Mouse (Mus musculus) mature B cell (primary cell): ENCODE measurements around the gene Apba2.

Experiments
- in situ Hi-C: fragments of 300-500 bp; cut with MboI; formaldehyde crosslinking; loops from 2 replicates; pipeline ENCODE4 v1.14.3; 2019

Gene Apba2

GRCm38 (mm10) chr7:64725967-64726695 is 224.6 kb downstream of the Apba2 start:
- in situ Hi-C loops, result loop anchor here (25.0 kb wide), 1 partner anchor 564 kb away; the partner anchor contains the start of gene Trpm1

- in situ Hi-C loops, result loop anchor here (25.0 kb wide), 1 partner anchor 566 kb away; the partner anchor contains the start of gene Trpm1
These were observed 226.7 kb downstream of the Apba2 start for GRCm38 (mm10) chr7:64728181-64728591.

GRCm38 (mm10) chr7:64728816-64729215 is 227.3 kb downstream of the Apba2 start:
- in situ Hi-C loops, result loop anchor here (25.0 kb wide), 1 partner anchor 567 kb away; the partner anchor contains the start of gene Trpm1

GRCm38 (mm10) chr7:64729785-64730184 is 228.3 kb downstream of the Apba2 start:
- in situ Hi-C loops, result loop anchor here (25.0 kb wide), 1 partner anchor 567 kb away; the partner anchor contains the start of gene Trpm1

GRCm38 (mm10) chr7:64739131-64739530 is 237.6 kb downstream of the Apba2 start:
- in situ Hi-C loops, result loop anchor here (25.0 kb wide), 1 partner anchor 577 kb away; the partner anchor contains the start of gene Trpm1

GRCm38 (mm10) chr7:64741333-64742307 is 240.1 kb downstream of the Apba2 start:
- in situ Hi-C loops, result loop anchor here (25.0 kb wide), 1 partner anchor 579 kb away; the partner anchor contains the start of gene Trpm1

GRCm38 (mm10) chr7:64743610-64744009 is 242.1 kb downstream of the Apba2 start:
- in situ Hi-C loops, result loop anchor here (25.0 kb wide), 1 partner anchor 581 kb away; the partner anchor contains the start of gene Trpm1

GRCm38 (mm10) chr7:64751465-64751864 is 250.0 kb downstream of the Apba2 start:
- in situ Hi-C loops, result no loop called here

GRCm38 (mm10) chr7:64752133-64752532 is 250.6 kb downstream of the Apba2 start:
- in situ Hi-C loops, result no loop called here

GRCm38 (mm10) chr7:64753678-64754077 is 252.2 kb downstream of the Apba2 start:
- in situ Hi-C loops, result no loop called here

GRCm38 (mm10) chr7:64754161-64754560 is 252.7 kb downstream of the Apba2 start:
- in situ Hi-C loops, result no loop called here

GRCm38 (mm10) chr7:64755141-64755540 is 253.6 kb downstream of the Apba2 start:
- in situ Hi-C loops, result no loop called here

- in situ Hi-C loops, result no loop called here
These were observed 264.1 kb downstream of the Apba2 start for GRCm38 (mm10) chr7:64765595-64765994.

- in situ Hi-C loops, result no loop called here
These were observed 268.3 kb downstream of the Apba2 start for GRCm38 (mm10) chr7:64769768-64770167.

GRCm38 (mm10) chr7:64770779-64771390 is 269.4 kb downstream of the Apba2 start:
- in situ Hi-C loops, result no loop called here

GRCm38 (mm10) chr7:64773465-64773864 is 272.0 kb downstream of the Apba2 start:
- in situ Hi-C loops, result no loop called here

GRCm38 (mm10) chr7:64776708-64777489 is 275.4 kb downstream of the Apba2 start:
- in situ Hi-C loops, result no loop called here

GRCm38 (mm10) chr7:64779501-64779900 is 278.0 kb downstream of the Apba2 start:
- in situ Hi-C loops, result no loop called here

GRCm38 (mm10) chr7:64785040-64785439 is 283.5 kb downstream of the Apba2 start:
- in situ Hi-C loops, result no loop called here

GRCm38 (mm10) chr7:64791145-64791544 is 289.6 kb downstream of the Apba2 start:
- in situ Hi-C loops, result no loop called here

- in situ Hi-C loops, result no loop called here
These were observed 290.5 kb downstream of the Apba2 start for GRCm38 (mm10) chr7:64792031-64792430.
